Mouse (Mus musculus): Measurements from ENCODE around the gene Syn3.

GRCm38 (mm10) chr10:86301117-86301490 lies 197.6 kb downstream of the Syn3 start:
- TF ChIP-seq CHD2 (IDR thresholded peaks at IDR 0.05; ENCODE audit: low read depth, low read length) (no peak), MAFK (IDR thresholded peaks at IDR 0.05; ENCODE audit: insufficient read depth, low read depth, low read length) (no peak), HCFC1 (IDR thresholded peaks at IDR 0.05; ENCODE audit: borderline replicate concordance, insufficient read depth, low read length) (no peak)
